Mouse (Mus musculus) heart, embryonic 15.5 days (tissue): ENCODE measurements around the gene Elfn2. TPM values are rescaled to one million over a fixed set of nuclear protein-coding genes. Genes with fewer than 3 reads are reported as not detected.

ENCODE experiments used
- ATAC-seq: fragments of 200-750 bp; cut with Nextera tagmentation; replicated peaks from 2 replicates; pipeline ENCODE4 v1.8.0; 2017; ENCODE audit warnings: low read depth, moderate TSS enrichment; ENCODE audit not compliant: insufficient number of reproducible peaks, insufficient read depth, low FRiP score
- H3K27ac ChIP-seq: fragments of 300-500 bp; sonication (generic); 2 replicates; pipeline ENCODE4 v1.5.1; 2015; ENCODE audit warnings: mild to moderate bottlenecking, inconsistent platforms
- H3K27me3 ChIP-seq: fragments of 300-500 bp; sonication (generic); 2 replicates; pipeline ENCODE4 v1.6.1; 2015; ENCODE audit warnings: inconsistent platforms
- H3K36me3 ChIP-seq: fragments of 300-500 bp; sonication (generic); 2 replicates; pipeline ENCODE4 v1.6.1; 2015; ENCODE audit warnings: mild to moderate bottlenecking, inconsistent platforms
- H3K4me1 ChIP-seq: fragments of 300-500 bp; sonication (generic); replicated peaks from 2 replicates; pipeline ENCODE4 v1.6.1; 2015; ENCODE audit warnings: inconsistent platforms
- H3K4me2 ChIP-seq: fragments of 300-500 bp; sonication (generic); 2 replicates; pipeline ENCODE4 v1.6.1; 2015; ENCODE audit warnings: inconsistent platforms, mild to moderate bottlenecking, moderate library complexity
- H3K4me3 ChIP-seq: fragments of 300-500 bp; sonication (generic); 2 replicates; pipeline ENCODE4 v1.5.1; 2015; ENCODE audit warnings: mild to moderate bottlenecking, inconsistent platforms
- H3K9ac ChIP-seq: fragments of 300-500 bp; sonication (generic); 2 replicates; pipeline ENCODE4 v1.6.1; 2015; ENCODE audit warnings: mild to moderate bottlenecking, inconsistent platforms
- H3K9me3 ChIP-seq: fragments of 300-500 bp; sonication (generic); replicated peaks from 2 replicates; pipeline ENCODE4 v1.6.1; 2016; ENCODE audit warnings: inconsistent platforms
- WGBS: fragments of 180-500 bp; shearing (Covaris S2); methylation state at CpG from one replicate; pipeline ENCODE4 v1.1.7; 2015; ENCODE audit warnings: mixed read lengths; 5-methylcytosine and 5-hydroxymethylcytosine counted together
- polyA plus RNA-seq: library from polyadenylated mRNA; unstranded; fragments of >200 nt; fragmentation: Nextera tagmentation; extraction: Ambion mirVana; gene quantifications from 2 replicates; pipeline ENCODE4 v1.2.1, GENCODE M21; 2015

Elfn2 gene
- polyA plus RNA-seq, 1 experiment from 2014 or later: 0.10 TPM

- no peaks in the 10 kb centered on the region for H3K9me3 ChIP-seq
- H3K27me3 ChIP-seq: peaks cover 40% of the 10 kb centered on the region
- no peak overlapping the region for H3K4me2 ChIP-seq
- 68% methylated on average over 2 of the region's 2 CpGs for WGBS
- H3K27ac ChIP-seq: no peak overlapping the region
- H3K4me3 ChIP-seq: no peak overlapping the region
- H3K9ac ChIP-seq: no peak overlapping the region
- H3K36me3 ChIP-seq: no peaks in the 10 kb centered on the region
- no peak for ATAC-seq
- 0 out of 2 replicates have a peak, but pooled peaks cover 2% of the 10 kb centered on the region for H3K4me1 ChIP-seq
Measured at GRCm38 (mm10) chr15:78700420-78700819, 18.2 kb downstream of the Elfn2 start.

GRCm38 (mm10) chr15:78699513-78699912, 19.1 kb downstream of the Elfn2 start:
- Histone ChIP-seq H3K27ac (no peak overlapping the region), H3K36me3 (no peaks in the 10 kb centered on the region), H3K4me3 (no peak overlapping the region), H3K4me1 (0 out of 2 replicates have a peak, but pooled peaks cover 2% of the 10 kb centered on the region), H3K9ac (no peak overlapping the region), H3K4me2 (no peak overlapping the region), H3K27me3 (peaks cover 45% of the 10 kb centered on the region), H3K9me3 (no peaks in the 10 kb centered on the region)
- WGBS: 57% methylated on average over 3 of the region's 3 CpGs
- no peak for ATAC-seq

- no peak overlapping the region for H3K4me3 ChIP-seq
- no peak for ATAC-seq
- H3K9ac ChIP-seq: no peak overlapping the region
- no peaks in the 10 kb centered on the region for H3K4me1 ChIP-seq
- no peaks in the 10 kb centered on the region for H3K36me3 ChIP-seq
- H3K4me2 ChIP-seq: no peak overlapping the region
- H3K27me3 ChIP-seq: peaks cover 48% of the 10 kb centered on the region
- no peaks in the 10 kb centered on the region for H3K9me3 ChIP-seq
- 69% methylated on average over 13 of the region's 13 CpGs for whole genome bisulfite sequencing
- H3K27ac ChIP-seq: no peak overlapping the region
Measured at GRCm38 (mm10) chr15:78698491-78699135, 20.0 kb downstream of the Elfn2 start.

- ATAC-seq: no peak
Measured at GRCm38 (mm10) chr15:78698084-78698483, 20.5 kb downstream of the Elfn2 start.

GRCm38 (mm10) chr15:78695745-78696144, 22.8 kb downstream of the Elfn2 start:
- peaks cover 48% of the 10 kb centered on the region for H3K27me3 ChIP-seq
- 13% methylated on average over 5 of the region's 5 CpGs for WGBS
- H3K27ac ChIP-seq: no peak overlapping the region
- H3K9ac ChIP-seq: no peak overlapping the region
- H3K4me3 ChIP-seq: no peak overlapping the region
- no peak overlapping the region for H3K4me2 ChIP-seq
- H3K36me3 ChIP-seq: no peaks in the 10 kb centered on the region
- no peaks in the 10 kb centered on the region for H3K4me1 ChIP-seq
- ATAC-seq: no peak
- no peaks in the 10 kb centered on the region for H3K9me3 ChIP-seq

More at GRCm38 (mm10) chr15:78698084-78698483, 20.5 kb downstream of the Elfn2 start:
- H3K4me1 ChIP-seq: no peaks in the 10 kb centered on the region
- H3K27me3 ChIP-seq: peaks cover 48% of the 10 kb centered on the region
- no peak overlapping the region for H3K4me3 ChIP-seq
- no peak overlapping the region for H3K9ac ChIP-seq
- no peaks in the 10 kb centered on the region for H3K9me3 ChIP-seq
- H3K27ac ChIP-seq: no peak overlapping the region
- H3K36me3 ChIP-seq: no peaks in the 10 kb centered on the region
- H3K4me2 ChIP-seq: no peak overlapping the region
- WGBS: 58% methylated on average over 5 of the region's 5 CpGs

GRCm38 (mm10) chr15:78692505-78692904, 26.1 kb downstream of the Elfn2 start:
- no peak for ATAC-seq
- WGBS: 49% methylated on average over 8 of the region's 8 CpGs
- Histone ChIP-seq H3K27ac (no peak overlapping the region), H3K9me3 (no peaks in the 10 kb centered on the region), H3K36me3 (no peaks in the 10 kb centered on the region), H3K27me3 (peaks cover 22% of the 10 kb centered on the region), H3K4me3 (no peak overlapping the region), H3K4me2 (no peak overlapping the region), H3K9ac (no peak overlapping the region), H3K4me1 (no peaks in the 10 kb centered on the region)

- Histone ChIP-seq H3K4me1 (no peaks in the 10 kb centered on the region), H3K4me2 (no peak overlapping the region), H3K27ac (no peak overlapping the region), H3K9me3 (no peaks in the 10 kb centered on the region), H3K4me3 (no peak overlapping the region), H3K9ac (no peak overlapping the region), H3K27me3 (peaks cover 13% of the 10 kb centered on the region), H3K36me3 (no peaks in the 10 kb centered on the region)
- WGBS: 73% methylated on average over 2 of the region's 2 CpGs
- no peak for ATAC-seq
Measured at GRCm38 (mm10) chr15:78690716-78691115, 27.9 kb downstream of the Elfn2 start.

GRCm38 (mm10) chr15:78686910-78687309, 31.7 kb downstream of the Elfn2 start:
- no peaks in the 10 kb centered on the region for H3K36me3 ChIP-seq
- peaks cover 33% of the 10 kb centered on the region for H3K27me3 ChIP-seq
- no peak overlapping the region for H3K4me2 ChIP-seq

GRCm38 (mm10) chr15:78684111-78684510, 34.5 kb downstream of the Elfn2 start:
- no peak overlapping the region for H3K9ac ChIP-seq
- H3K4me2 ChIP-seq: no peak overlapping the region
- no peak overlapping the region for H3K4me3 ChIP-seq
- peaks cover 43% of the 10 kb centered on the region for H3K27me3 ChIP-seq
- no peaks in the 10 kb centered on the region for H3K36me3 ChIP-seq
- H3K27ac ChIP-seq: no peak overlapping the region
- 6% methylated on average over 9 of the region's 9 CpGs for WGBS
- no peak for ATAC-seq
- no peaks in the 10 kb centered on the region for H3K9me3 ChIP-seq
- H3K4me1 ChIP-seq: 0 out of 2 replicates have a peak, but pooled peaks cover 5% of the 10 kb centered on the region

More at GRCm38 (mm10) chr15:78686910-78687309, 31.7 kb downstream of the Elfn2 start:
- WGBS: 69% methylated on average over 7 of the region's 7 CpGs
- H3K27ac ChIP-seq: no peak overlapping the region
- H3K4me3 ChIP-seq: no peak overlapping the region
- no peaks in the 10 kb centered on the region for H3K9me3 ChIP-seq
- no peak for ATAC-seq
- 0 out of 2 replicates have a peak, but pooled peaks cover 2% of the 10 kb centered on the region for H3K4me1 ChIP-seq
- no peak overlapping the region for H3K9ac ChIP-seq

GRCm38 (mm10) chr15:78683474-78683873, 35.1 kb downstream of the Elfn2 start:
- 0 out of 2 replicates have a peak, but pooled peaks cover 5% of the 10 kb centered on the region for H3K4me1 ChIP-seq
- no peaks in the 10 kb centered on the region for H3K36me3 ChIP-seq
- H3K9ac ChIP-seq: no peak overlapping the region
- WGBS: 42% methylated on average over 8 of the region's 8 CpGs
- H3K9me3 ChIP-seq: no peaks in the 10 kb centered on the region
- no peak overlapping the region for H3K4me2 ChIP-seq
- H3K27ac ChIP-seq: no peak overlapping the region
- no peak overlapping the region for H3K4me3 ChIP-seq
- no peak for ATAC-seq
- H3K27me3 ChIP-seq: peaks cover 46% of the 10 kb centered on the region

- no peak overlapping the region for H3K27ac ChIP-seq
- H3K36me3 ChIP-seq: no peaks in the 10 kb centered on the region
- peaks cover 9% of the 10 kb centered on the region for H3K4me1 ChIP-seq
- H3K9me3 ChIP-seq: no peaks in the 10 kb centered on the region
- H3K9ac ChIP-seq: no peak overlapping the region
- no peak overlapping the region for H3K4me3 ChIP-seq
- 80% methylated on average over 8 of the region's 8 CpGs for WGBS
- no peak for ATAC-seq
- no peak overlapping the region for H3K4me2 ChIP-seq
- peaks cover 55% of the 10 kb centered on the region for H3K27me3 ChIP-seq
Measured at GRCm38 (mm10) chr15:78681781-78682180, 36.8 kb downstream of the Elfn2 start.

GRCm38 (mm10) chr15:78681301-78681700, 37.3 kb downstream of the Elfn2 start:
- Histone ChIP-seq H3K4me1 (peaks cover 14% of the 10 kb centered on the region), H3K36me3 (no peaks in the 10 kb centered on the region), H3K4me2 (no peak overlapping the region), H3K9me3 (no peaks in the 10 kb centered on the region), H3K27ac (no peak overlapping the region), H3K9ac (no peak overlapping the region), H3K4me3 (no peak overlapping the region), H3K27me3 (peaks cover 55% of the 10 kb centered on the region)
- no peak for ATAC-seq
- 87% methylated on average over 8 of the region's 8 CpGs for WGBS
